Mouse (Mus musculus) Patski (cell line): ENCODE measurements around the gene Gdf15. TPM values are rescaled to one million over a fixed set of nuclear protein-coding genes. Genes with fewer than 3 reads are reported as not detected.

Experiments
- ATAC-seq: fragments of 100-300 bp; one replicate; pipeline ENCODE4 v1.8.0; 2021
- CTCF ChIA-PET: fragments of 350-600 bp; sonication (Branson Sonifier 250); formaldehyde crosslinking; loops from one replicate; lab custom pipeline; 2022; ENCODE audit warnings: inconsistent platforms; lab: Charles Lee
- POLR2A ChIA-PET: fragments of 350-600 bp; sonication (Branson Sonifier 250); formaldehyde crosslinking; loops from one replicate; lab custom pipeline; 2022; ENCODE audit warnings: antibody characterized with exemption, inconsistent platforms; lab: Charles Lee
- DNase-seq: peaks from one replicate; pipeline ENCODE4 v3.0.0-alpha.2; 2011; ENCODE audit warnings: low read depth, low spot score
- H3K27me3 ChIP-seq: fragments of 371-371 bp; one replicate; pipeline ENCODE4 v1.5.1; 2021
- CTCF ChIP-seq: fragments of 100-300 bp; IDR thresholded peaks from one replicate; pipeline ENCODE4 v1.5.1; 2021
- in situ Hi-C: fragments of 300-500 bp; cut with MboI; formaldehyde crosslinking; loops from 3 replicates; pipeline ENCODE4 v1.11.1; 2018; ENCODE audit warnings: low pct_unique_long_range_greater_than_20kb, mixed read lengths
- polyA plus RNA-seq: library from polyadenylated mRNA; unstranded; gene quantifications from one replicate; pipeline ENCODE4 v1.2.3, GENCODE M21; 2021

Gdf15 gene
- polyA plus RNA-seq, 1 experiment from 2014 or later = 354 TPM

- ChIA-PET POLR2A (interaction anchor here (3.8 to 4.5 kb wide), 2 partner anchors 26 to 29 kb away, joined by 26 to 31 read pairs; partner anchors contain the start of genes Iqcn and Jund), CTCF (interaction anchor here (0.6 to 4.0 kb wide), 13 partner anchors 10 to 863 kb away, joined by 3 to 45 read pairs (median 4); partner anchors contain the start of gene Jund)
- in situ Hi-C loops = loop anchor here (5.0 kb wide), 1 partner anchor 39 kb away; no protein-coding TSS in a partner anchor
- peak; percentile 92 for ATAC-seq
- H3K27me3 ChIP-seq = no peaks in the 10 kb centered on the region
- peak; percentile 98 for DNase-seq
- no peak for TF ChIP-seq CTCF
Measured at GRCm38 (mm10) chr8:70673079-70673856, 41.0 kb upstream of the Gdf15 start, which contains the start of gene Lsm4. Gene Lsm4 (plus strand): TSS chr8:70673248.

- POLR2A ChIA-PET = interaction anchor here (3.8 to 4.5 kb wide), 2 partner anchors 26 to 30 kb away, joined by 26 to 31 read pairs; partner anchors contain the start of genes Iqcn and Jund
- DNase-seq = no peak
- in situ Hi-C loops = loop anchor here (5.0 kb wide), 1 partner anchor 40 kb away; no protein-coding TSS in a partner anchor
- no peak for TF ChIP-seq CTCF
- CTCF ChIA-PET = interaction anchor here (0.6 to 4.0 kb wide), 12 partner anchors 11 to 864 kb away, joined by 3 to 45 read pairs (median 4); partner anchors contain the start of genes Gm3336 and Jund
- H3K27me3 ChIP-seq = no peaks in the 10 kb centered on the region
- ATAC-seq = no peak
Measured at GRCm38 (mm10) chr8:70672325-70673078, 40.2 kb upstream of the Gdf15 start.

DNA sequence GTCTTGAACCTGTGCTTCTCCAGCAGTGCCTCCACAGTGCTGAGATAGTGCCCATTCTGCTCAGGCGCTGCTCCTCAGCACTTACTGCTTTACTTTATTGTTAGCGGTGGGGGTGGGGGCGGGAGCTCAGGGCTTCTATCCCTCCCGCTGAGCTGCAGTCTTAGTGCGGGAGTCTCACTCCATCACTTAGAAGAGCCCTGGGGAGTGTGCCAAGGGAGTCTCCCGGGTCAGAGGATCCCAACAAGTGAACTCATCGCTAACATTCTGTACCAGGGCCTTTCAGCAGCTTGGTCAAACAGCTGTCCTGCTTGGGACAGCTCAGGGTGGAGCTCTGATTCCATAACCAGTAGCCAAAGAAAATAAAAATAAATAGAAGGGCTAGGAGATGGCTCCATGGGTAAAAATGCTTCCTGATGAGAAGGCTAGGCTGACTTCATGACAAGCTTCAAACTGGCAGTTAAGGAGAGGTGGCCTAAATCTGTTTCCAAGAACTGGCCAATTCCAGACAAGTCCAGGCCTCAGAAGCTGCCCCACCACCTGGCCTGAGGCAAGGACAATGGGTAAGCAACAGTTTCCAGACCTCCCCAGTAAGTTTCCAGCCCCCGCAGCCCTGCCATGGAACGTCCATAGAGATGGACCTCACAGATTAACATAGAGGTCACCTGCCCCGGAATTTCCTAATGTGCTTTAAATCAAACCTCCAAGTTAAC, 39.5 kb upstream of the Gdf15 start:
- TF ChIP-seq CTCF = no peak
- DNase-seq (no peak), ATAC-seq (no peak)
- in situ Hi-C loops = loop anchor here (5.0 kb wide), 1 partner anchor 41 kb away; no protein-coding TSS in a partner anchor
- H3K27me3 ChIP-seq = no peaks in the 10 kb centered on the region
- POLR2A ChIA-PET = interaction anchor here (3.8 to 4.5 kb wide), 2 partner anchors 27 to 30 kb away, joined by 26 to 31 read pairs; partner anchors contain the start of genes Iqcn and Jund
- CTCF ChIA-PET = interaction anchor here (0.8 to 4.0 kb wide), 8 partner anchors 9 to 48 kb away, joined by 3 to 45 read pairs (median 4); partner anchors contain the start of genes Gm3336 and Jund

DNA sequence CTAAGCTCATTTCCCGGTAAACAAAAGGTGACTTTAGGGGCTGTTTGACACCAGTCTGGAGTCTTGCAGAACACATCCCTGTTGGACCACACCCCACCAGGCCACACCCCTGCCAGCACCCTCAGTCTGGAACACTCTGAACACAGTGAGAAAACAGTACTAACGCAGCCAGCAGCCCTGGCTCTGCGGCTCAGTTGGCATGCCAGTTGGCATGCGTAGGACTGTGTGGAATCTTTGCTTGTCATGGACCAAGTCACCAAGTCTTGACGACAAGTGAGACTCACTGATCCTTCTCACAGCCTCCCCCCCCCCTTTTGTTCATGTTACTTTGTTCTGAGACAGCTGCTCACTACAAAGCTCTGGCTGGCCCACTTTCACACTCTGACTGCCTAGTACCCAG, 34.8 kb upstream of the Gdf15 start:
- DNase-seq (no peak), ATAC-seq (no peak)
- in situ Hi-C loops = loop anchor here (10.0 kb wide), 1 partner anchor 52 kb away; the partner anchor contains the start of gene Lrrc25
- no peaks in the 10 kb centered on the region for H3K27me3 ChIP-seq
- ChIA-PET POLR2A (interaction anchor here (0.9 kb wide), 1 partner anchor 37 kb away, joined by 5 read pairs; no protein-coding TSS in a partner anchor), CTCF (no interaction called here)
- TF ChIP-seq CTCF = no peak

DNA sequence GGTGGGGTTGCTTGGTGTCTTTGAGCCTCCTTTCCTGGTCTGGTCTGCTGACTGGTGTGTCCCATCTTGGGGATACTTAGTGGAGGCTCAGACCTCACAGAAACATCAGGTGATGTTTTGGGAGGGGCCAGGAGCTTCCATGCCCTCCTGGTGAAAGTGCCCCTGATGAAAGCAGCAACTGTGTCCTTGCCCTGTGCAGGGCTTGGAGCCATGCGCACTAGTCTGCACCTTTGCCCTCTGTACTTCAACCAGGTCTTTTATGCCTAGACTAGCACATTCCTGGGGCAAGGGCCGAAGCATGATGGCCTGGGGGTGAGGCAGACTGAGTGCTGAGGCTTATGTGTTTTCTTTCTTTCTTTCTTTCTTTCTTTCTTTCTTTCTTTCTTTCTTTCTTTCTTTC, 33.3 kb upstream of the Gdf15 start:
- in situ Hi-C loops = loop anchor here (10.0 kb wide), 1 partner anchor 51 kb away; the partner anchor contains the start of gene Lrrc25
- DNase-seq (no peak), ATAC-seq (no peak)
- ChIA-PET POLR2A (no interaction called here), CTCF (no interaction called here)
- no peak for TF ChIP-seq CTCF
- no peaks in the 10 kb centered on the region for H3K27me3 ChIP-seq

GRCm38 (mm10) chr8:70664631-70665030, 32.4 kb upstream of the Gdf15 start:
- ATAC-seq (no peak), DNase-seq (no peak)
- in situ Hi-C loops = loop anchor here (10.0 kb wide), 1 partner anchor 50 kb away; the partner anchor contains the start of gene Lrrc25
- no peaks in the 10 kb centered on the region for H3K27me3 ChIP-seq
- ChIA-PET POLR2A (no interaction called here), CTCF (no interaction called here)
- no peak for TF ChIP-seq CTCF

- CTCF ChIA-PET = no interaction called here
- DNase-seq (no peak), ATAC-seq (no peak)
- H3K27me3 ChIP-seq = no peaks in the 10 kb centered on the region
- in situ Hi-C loops = loop anchor here (10.0 kb wide), 1 partner anchor 49 kb away; the partner anchor contains the start of gene Lrrc25
- POLR2A ChIA-PET = no interaction called here
- no peak for TF ChIP-seq CTCF
Measured at GRCm38 (mm10) chr8:70663691-70664090, 31.4 kb upstream of the Gdf15 start.

- ATAC-seq (no peak), DNase-seq (no peak)
- in situ Hi-C loops = loop anchor here (10.0 kb wide), 1 partner anchor 45 kb away; the partner anchor contains the start of gene Lrrc25
- POLR2A ChIA-PET = interaction anchor here (0.7 to 1.3 kb wide), 3 partner anchors 10 to 29 kb away, joined by 3 to 8 read pairs (median 4); no protein-coding TSS in a partner anchor
- TF ChIP-seq CTCF = no peak
- no peaks in the 10 kb centered on the region for H3K27me3 ChIP-seq
- CTCF ChIA-PET = interaction anchor here (1.4 to 1.8 kb wide), 2 partner anchors 10 to 41 kb away, joined by 3 to 4 read pairs; no protein-coding TSS in a partner anchor
Measured at GRCm38 (mm10) chr8:70660273-70660725, 28.0 kb upstream of the Gdf15 start, which contains the start of gene Pgpep1. Gene Pgpep1 (minus strand): TSS chr8:70660388.
